Mouse (Mus musculus): ENCODE data around the gene Mphosph9. TPM values are rescaled to one million over a fixed set of nuclear protein-coding genes. Genes with fewer than 3 reads are reported as not detected.
"Not testable (repeated sequence)": the region's sequence is repeated elsewhere in the genome, so short reads cannot be mapped to it uniquely, and the experiment has no call there.

Gene Mphosph9
- polyA plus RNA-seq (2012; rRNA removed) = 2.2 and 3.5 TPM in 2 replicates

GRCm38 (mm10) chr5:124327510-124328364 is at the start of gene Mphosph9, which contains the start of gene 2810006K23Rik:
TSS of gene Mphosph9 (minus strand) at chr5:124327972.
TSS of gene 2810006K23Rik (plus strand) at chr5:124328089.
- DNase-seq (ENCODE audit: low read depth, low spot score) = peak; percentile 99
- under 1% methylated on average over 72 of the region's 72 CpGs for WGBS

GRCm38 (mm10) chr5:124377149-124377548 is 49.4 kb upstream of the Mphosph9 start:
- peak; percentile 31 for DNase-seq (ENCODE audit: low read depth, low spot score)
- 53% methylated on average over 4 of the region's 4 CpGs for WGBS

- 94% methylated on average over 1 of the region's 1 CpGs for WGBS
- no peak for DNase-seq (ENCODE audit: low read depth, low spot score)
Measured at GRCm38 (mm10) chr5:124376401-124376800, 48.6 kb upstream of the Mphosph9 start.

- WGBS = 96% methylated on average over 7 of the region's 7 CpGs
- no peak for DNase-seq (ENCODE audit: low read depth, low spot score)
Measured at GRCm38 (mm10) chr5:124374298-124374697, 46.5 kb upstream of the Mphosph9 start.

GRCm38 (mm10) chr5:124366721-124367120 is 38.9 kb upstream of the Mphosph9 start:
- 65% methylated on average over 3 of the region's 3 CpGs for WGBS
- no peak for DNase-seq (ENCODE audit: low read depth, low spot score)

- WGBS = 87% methylated on average over 2 of the region's 2 CpGs
- DNase-seq (ENCODE audit: low read depth, low spot score) = no peak
Measured at GRCm38 (mm10) chr5:124365754-124366153, 38.0 kb upstream of the Mphosph9 start.

GRCm38 (mm10) chr5:124364173-124364918 is 36.6 kb upstream of the Mphosph9 start:
- DNase-seq (ENCODE audit: low read depth, low spot score) = no peak
- WGBS = 86% methylated on average over 6 of the region's 6 CpGs

- WGBS = 92% methylated on average over 5 of the region's 5 CpGs
Measured at GRCm38 (mm10) chr5:124362982-124363381, 35.2 kb upstream of the Mphosph9 start, which contains the start of gene Cdk2ap1. TSS of gene Cdk2ap1 (minus strand) at chr5:124363082.

GRCm38 (mm10) chr5:124359641-124360040 is 31.9 kb upstream of the Mphosph9 start:
- DNase-seq (ENCODE audit: low read depth, low spot score) = no peak
- WGBS = 92% methylated on average over 2 of the region's 2 CpGs

More at GRCm38 (mm10) chr5:124362982-124363381, 35.2 kb upstream of the Mphosph9 start, which contains the start of gene Cdk2ap1:
- not testable (repeated sequence) for DNase-seq (ENCODE audit: low read depth, low spot score)

GRCm38 (mm10) chr5:124356695-124357094 is 28.9 kb upstream of the Mphosph9 start:
- 31% methylated on average over 3 of the region's 3 CpGs for WGBS
- no peak for DNase-seq (ENCODE audit: low read depth, low spot score)

GRCm38 (mm10) chr5:124355425-124355959 is 27.7 kb upstream of the Mphosph9 start:
- DNase-seq (ENCODE audit: low read depth, low spot score) = no peak
- WGBS = 9% methylated on average over 12 of the region's 12 CpGs

- DNase-seq (ENCODE audit: low read depth, low spot score) = no peak
- WGBS = under 1% methylated on average over 40 of the region's 60 CpGs
Measured at GRCm38 (mm10) chr5:124354574-124355424, 27.0 kb upstream of the Mphosph9 start.

- under 1% methylated on average over 97 of the region's 132 CpGs for WGBS
- no peak for DNase-seq (ENCODE audit: low read depth, low spot score)
Measured at GRCm38 (mm10) chr5:124353726-124354547, 26.2 kb upstream of the Mphosph9 start.

GRCm38 (mm10) chr5:124353011-124353725 is 25.4 kb upstream of the Mphosph9 start:
- no peak for DNase-seq (ENCODE audit: low read depth, low spot score)
- 1% methylated on average over 32 of the region's 32 CpGs for WGBS

- WGBS = 1% methylated on average over 30 of the region's 30 CpGs
Measured at GRCm38 (mm10) chr5:124352141-124352920, 24.6 kb upstream of the Mphosph9 start.

GRCm38 (mm10) chr5:124351604-124352003 is 23.8 kb upstream of the Mphosph9 start:
- 38% methylated on average over 3 of the region's 3 CpGs for WGBS
- no peak for DNase-seq (ENCODE audit: low read depth, low spot score)

More at GRCm38 (mm10) chr5:124352141-124352920, 24.6 kb upstream of the Mphosph9 start:
- DNase-seq (ENCODE audit: low read depth, low spot score) = no peak

GRCm38 (mm10) chr5:124351111-124351560 is 23.4 kb upstream of the Mphosph9 start:
- DNase-seq (ENCODE audit: low read depth, low spot score) = no peak

More at GRCm38 (mm10) chr5:124351111-124351560, 23.4 kb upstream of the Mphosph9 start:
- 3% methylated on average over 7 of the region's 7 CpGs for WGBS
